Mouse (Mus musculus): ENCODE measurements at regions not wholly inside any gene's neighbourhood (a gene's known extent, or its start where the extent isn't known, plus 50 kb on each side); places are given as distances from the start of the nearest gene placed in this dataset.

GRCm38 (mm10) chr4:72574946-72575345 lies 277.5 kb downstream of the Aldoart1 start:
- TF ChIP-seq EP300 (IDR thresholded peaks at IDR 0.05) (no peak), CTCF (IDR thresholded peaks at IDR 0.05) (no peak)

Measured in lung, postnatal 0 days (tissue).